Mouse (Mus musculus) forebrain, embryonic 15.5 days (tissue): ENCODE results near the gene Tsn. TPM values are rescaled to one million over a fixed set of nuclear protein-coding genes. Genes with fewer than 3 reads are reported as not detected.

Experiments used
- ATAC-seq: fragments of 200-750 bp; cut with Nextera tagmentation; replicated peaks from 2 replicates; pipeline ENCODE4 v1.8.0; 2017; ENCODE audit warnings: mild to moderate bottlenecking, moderate TSS enrichment, moderate library complexity
- H3K27ac ChIP-seq: fragments of 300-500 bp; sonication (generic); replicated peaks from 2 replicates; pipeline ENCODE4 v1.5.1; 2015; ENCODE audit warnings: mild to moderate bottlenecking, inconsistent platforms
- H3K27me3 ChIP-seq: fragments of 300-500 bp; sonication (generic); 2 replicates; pipeline ENCODE4 v1.6.1; 2015; ENCODE audit warnings: inconsistent platforms
- H3K36me3 ChIP-seq: fragments of 300-500 bp; sonication (generic); 2 replicates; pipeline ENCODE4 v1.6.1; 2015; ENCODE audit warnings: mild to moderate bottlenecking, inconsistent platforms
- H3K4me1 ChIP-seq: fragments of 300-500 bp; sonication (generic); 2 replicates; pipeline ENCODE4 v1.6.1; 2015; ENCODE audit warnings: inconsistent platforms
- H3K4me2 ChIP-seq: fragments of 300-500 bp; sonication (generic); replicated peaks from 2 replicates; pipeline ENCODE4 v1.6.1; 2015; ENCODE audit warnings: mild to moderate bottlenecking, inconsistent platforms
- H3K4me3 ChIP-seq: fragments of 300-500 bp; sonication (generic); 2 replicates; pipeline ENCODE4 v1.5.1; 2015; ENCODE audit warnings: mild to moderate bottlenecking, inconsistent platforms
- H3K9ac ChIP-seq: fragments of 300-500 bp; sonication (generic); replicated peaks from 2 replicates; pipeline ENCODE4 v1.6.1; 2015; ENCODE audit warnings: mild to moderate bottlenecking, inconsistent platforms
- H3K9me3 ChIP-seq: fragments of 300-500 bp; sonication (generic); 2 replicates; pipeline ENCODE4 v1.6.1; 2016; ENCODE audit warnings: inconsistent platforms
- WGBS: fragments of 180-500 bp; shearing (Covaris S2); methylation state at CpG from one replicate; pipeline ENCODE4 v1.1.7; 2015; ENCODE audit warnings: mixed read lengths; 5-methylcytosine and 5-hydroxymethylcytosine counted together
- polyA plus RNA-seq: library from polyadenylated mRNA; unstranded; fragments of >200 nt; fragmentation: Nextera tagmentation; extraction: Ambion mirVana; gene quantifications from 2 replicates; pipeline ENCODE4 v1.2.1, GENCODE M21; 2015

Tsn gene
- polyA plus RNA-seq, 1 experiment from 2014 or later = 509 TPM

- H3K36me3 ChIP-seq = peaks cover 72% of the 10 kb centered on the region
- no peak overlapping the region for H3K4me3 ChIP-seq
- H3K27me3 ChIP-seq = no peaks in the 10 kb centered on the region
- H3K9ac ChIP-seq = no peak overlapping the region
- H3K9me3 ChIP-seq = no peaks in the 10 kb centered on the region
- 97% methylated on average over 2 of the region's 2 CpGs for WGBS
- no peaks in the 10 kb centered on the region for H3K4me1 ChIP-seq
- no peak overlapping the region for H3K27ac ChIP-seq
- no peak for ATAC-seq
- no peak overlapping the region for H3K4me2 ChIP-seq
These were observed 13.8 kb downstream of the Tsn start for GRCm38 (mm10) chr1:118297719-118298118.

- ATAC-seq = no peak
- no peak overlapping the region for H3K4me2 ChIP-seq
- 81% methylated on average over 3 of the region's 3 CpGs for WGBS
- no peak overlapping the region for H3K9ac ChIP-seq
- no peaks in the 10 kb centered on the region for H3K9me3 ChIP-seq
- no peak overlapping the region for H3K27ac ChIP-seq
- H3K27me3 ChIP-seq = no peaks in the 10 kb centered on the region
- H3K4me1 ChIP-seq = no peaks in the 10 kb centered on the region
- peaks cover 61% of the 10 kb centered on the region for H3K36me3 ChIP-seq
- H3K4me3 ChIP-seq = no peak overlapping the region
These were observed 14.9 kb downstream of the Tsn start for GRCm38 (mm10) chr1:118296673-118297072.

GRCm38 (mm10) chr1:118294826-118295225, 16.7 kb downstream of the Tsn start:
- Histone ChIP-seq H3K4me3 (no peak overlapping the region), H3K9me3 (no peaks in the 10 kb centered on the region), H3K4me1 (no peaks in the 10 kb centered on the region), H3K9ac (no peak overlapping the region), H3K4me2 (no peak overlapping the region), H3K27me3 (no peaks in the 10 kb centered on the region), H3K27ac (0 out of 2 replicates have a peak overlapping the region, but pooled peaks have one; percentile 12), H3K36me3 (peaks cover 43% of the 10 kb centered on the region)
- WGBS = 63% methylated on average over 5 of the region's 5 CpGs
- no peak for ATAC-seq

GRCm38 (mm10) chr1:118294192-118294591, 17.3 kb downstream of the Tsn start:
- Histone ChIP-seq H3K9ac (no peak overlapping the region), H3K9me3 (no peaks in the 10 kb centered on the region), H3K4me1 (no peaks in the 10 kb centered on the region), H3K4me3 (no peak overlapping the region), H3K27ac (no peak overlapping the region), H3K4me2 (no peak overlapping the region), H3K36me3 (peaks cover 37% of the 10 kb centered on the region), H3K27me3 (no peaks in the 10 kb centered on the region)
- no peak for ATAC-seq
- WGBS = 97% methylated on average over 3 of the region's 3 CpGs

DNA sequence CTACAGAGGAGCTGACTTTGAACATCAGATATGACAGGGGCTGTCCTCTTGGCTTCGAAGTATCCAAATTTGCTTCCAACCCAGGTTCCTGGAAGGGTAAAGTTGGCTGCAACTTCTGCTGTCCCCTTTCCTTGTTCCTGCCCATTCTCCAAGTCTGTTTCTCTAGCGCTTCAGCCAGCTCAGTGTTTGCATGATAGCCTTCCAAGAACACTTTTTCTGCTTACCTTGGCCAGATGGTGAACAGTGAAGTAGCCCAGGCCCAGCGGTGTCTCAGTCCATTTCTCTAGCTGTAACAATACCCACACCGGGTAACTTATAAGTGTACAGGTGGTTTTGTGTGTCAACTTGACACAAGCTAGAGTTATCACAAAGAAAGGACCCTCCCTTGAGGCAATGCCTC, 19.2 kb downstream of the Tsn start:
- H3K27ac ChIP-seq = no peak overlapping the region
- ATAC-seq = no peak
- 95% methylated on average over 4 of the region's 4 CpGs for WGBS
- H3K9me3 ChIP-seq = no peaks in the 10 kb centered on the region
- H3K4me3 ChIP-seq = no peak overlapping the region
- H3K4me2 ChIP-seq = no peak overlapping the region
- H3K27me3 ChIP-seq = no peaks in the 10 kb centered on the region
- peaks cover 21% of the 10 kb centered on the region for H3K36me3 ChIP-seq
- H3K9ac ChIP-seq = no peak overlapping the region
- H3K4me1 ChIP-seq = no peaks in the 10 kb centered on the region

GRCm38 (mm10) chr1:118275139-118275538, 36.4 kb downstream of the Tsn start:
- Histone ChIP-seq H3K4me3 (no peak overlapping the region), H3K27ac (no peak overlapping the region), H3K4me2 (no peak overlapping the region), H3K9me3 (no peaks in the 10 kb centered on the region), H3K4me1 (no peaks in the 10 kb centered on the region), H3K9ac (no peak overlapping the region), H3K27me3 (no peaks in the 10 kb centered on the region), H3K36me3 (no peaks in the 10 kb centered on the region)
- 21% methylated on average over 2 of the region's 2 CpGs for WGBS
- no peak for ATAC-seq

DNA sequence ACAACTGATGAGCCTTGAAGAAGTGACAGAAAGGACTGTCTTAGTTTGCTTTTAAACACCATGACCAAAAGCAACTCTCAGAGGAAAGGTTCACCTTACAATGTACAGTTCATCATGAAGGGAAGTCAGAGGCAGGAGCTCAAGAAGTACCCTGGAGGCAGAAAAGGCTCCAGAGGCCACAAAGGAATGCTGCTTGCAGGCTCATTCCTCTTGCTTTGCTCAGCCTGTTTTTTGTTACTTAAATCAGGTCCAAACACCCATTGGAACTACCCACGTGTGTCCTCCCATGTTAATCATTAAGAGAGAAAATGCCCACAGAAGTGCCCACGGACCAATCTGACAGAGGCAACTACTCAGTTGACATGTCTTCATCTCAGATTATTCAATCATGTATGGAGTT, 59.6 kb downstream of the Tsn start:
- no peak for ATAC-seq
- Histone ChIP-seq H3K4me2 (no peak overlapping the region), H3K9ac (no peak overlapping the region), H3K27me3 (no peaks in the 10 kb centered on the region), H3K36me3 (no peaks in the 10 kb centered on the region), H3K4me1 (no peaks in the 10 kb centered on the region), H3K4me3 (no peak overlapping the region), H3K27ac (no peak overlapping the region), H3K9me3 (no peaks in the 10 kb centered on the region)
- 60% methylated on average over 2 of the region's 2 CpGs for WGBS

Other genes with a start within 250 kb of the Tsn start
- gene Gm29106, start 135.2 kb downstream of the Tsn start, polyA plus RNA-seq = 0.36 and 0.42 TPM in 2 replicates
- 71.8 and 73.4 TPM in 2 replicates for gene Nifk, start 10.1 kb upstream of the Tsn start, polyA plus RNA-seq
- gene Clasp1, start 77.3 kb upstream of the Tsn start, polyA plus RNA-seq = 131 and 137 TPM in 2 replicates